Mouse (Mus musculus): ENCODE results near the gene AL731706.1.
"Not testable (repeated sequence)": the region's sequence is repeated elsewhere in the genome, so short reads cannot be mapped to it uniquely, and the experiment has no call there.

- not testable (repeated sequence) for TF ChIP-seq CTCF, EP300 (IDR thresholded peaks at IDR 0.05)
Measured at GRCm38 (mm10) chr2:136890716-136891067, 497 bp downstream of the AL731706.1 start.

Data from lung, postnatal 0 days (tissue).